Mouse (Mus musculus): ENCODE results near the gene Ptpn14. TPM values are rescaled to one million over a fixed set of nuclear protein-coding genes. Genes with fewer than 3 reads are reported as not detected.

Gene Ptpn14
- polyA plus RNA-seq, 1 experiment = 17.8 TPM

- TF ChIP-seq CTCF (IDR thresholded peaks at IDR 0.05; ENCODE audit: borderline replicate concordance, control insufficient read depth, extremely low read depth, insufficient read depth, low read length, poor library complexity) (no peak), POLR2A (IDR thresholded peaks at IDR 0.05; ENCODE audit: control insufficient read depth, extremely low read depth, insufficient read depth, low read length, poor library complexity) (no peak)
- Histone ChIP-seq H3K4me3 (ENCODE audit: control insufficient read depth, insufficient read depth, low read length) (peak overlapping the region; percentile 21; the same call in 1 of the 2 replicates), H3K27me3 (ENCODE audit: control insufficient read depth, insufficient read depth, low read length) (no peaks in the 10 kb centered on the region), H3K4me1 (replicated peaks; ENCODE audit: control insufficient read depth, insufficient read depth, low read length) (peaks cover 30% of the 10 kb centered on the region), H3K36me3 (ENCODE audit: control insufficient read depth, insufficient read depth, low read length) (no peaks in the 10 kb centered on the region), H3K27ac (ENCODE audit: control insufficient read depth, insufficient read depth, low read length) (peak overlapping the region; percentile 92)
- WGBS = 35% methylated on average over 6 of the region's 6 CpGs
- DNase-seq = no peak
Measured at GRCm38 (mm10) chr1:189866621-189867020, 138.6 kb downstream of the Ptpn14 start.

GRCm38 (mm10) chr1:189867034-189867433 is 139.0 kb downstream of the Ptpn14 start:
- peak overlapping the region; percentile 92 for H3K27ac ChIP-seq (ENCODE audit: control insufficient read depth, insufficient read depth, low read length)
- peaks cover 30% of the 10 kb centered on the region for H3K4me1 ChIP-seq (replicated peaks; ENCODE audit: control insufficient read depth, insufficient read depth, low read length)
- no peak for TF ChIP-seq CTCF (IDR thresholded peaks at IDR 0.05; ENCODE audit: borderline replicate concordance, control insufficient read depth, extremely low read depth, insufficient read depth, low read length, poor library complexity)
- TF ChIP-seq POLR2A (IDR thresholded peaks at IDR 0.05; ENCODE audit: control insufficient read depth, extremely low read depth, insufficient read depth, low read length, poor library complexity) = no peak
- H3K36me3 ChIP-seq (ENCODE audit: control insufficient read depth, insufficient read depth, low read length) = no peaks in the 10 kb centered on the region
- peak; percentile 47 for DNase-seq
- 23% methylated on average over 5 of the region's 5 CpGs for WGBS
- H3K27me3 ChIP-seq (ENCODE audit: control insufficient read depth, insufficient read depth, low read length) = no peaks in the 10 kb centered on the region
- H3K4me3 ChIP-seq (ENCODE audit: control insufficient read depth, insufficient read depth, low read length) = peak overlapping the region; percentile 21; the same call in 1 of the 2 replicates

GRCm38 (mm10) chr1:189867497-189867896 is 139.4 kb downstream of the Ptpn14 start:
- WGBS = 68% methylated on average over 9 of the region's 9 CpGs
- TF ChIP-seq POLR2A (IDR thresholded peaks at IDR 0.05; ENCODE audit: control insufficient read depth, extremely low read depth, insufficient read depth, low read length, poor library complexity) = no peak
- TF ChIP-seq CTCF (IDR thresholded peaks at IDR 0.05; ENCODE audit: borderline replicate concordance, control insufficient read depth, extremely low read depth, insufficient read depth, low read length, poor library complexity) = no peak

GRCm38 (mm10) chr1:189868036-189868435 is 140.0 kb downstream of the Ptpn14 start:
- no peak overlapping the region for H3K4me3 ChIP-seq (ENCODE audit: control insufficient read depth, insufficient read depth, low read length)
- no peak for TF ChIP-seq POLR2A (IDR thresholded peaks at IDR 0.05; ENCODE audit: control insufficient read depth, extremely low read depth, insufficient read depth, low read length, poor library complexity)
- no peak for TF ChIP-seq CTCF (IDR thresholded peaks at IDR 0.05; ENCODE audit: borderline replicate concordance, control insufficient read depth, extremely low read depth, insufficient read depth, low read length, poor library complexity)
- no peak overlapping the region for H3K27ac ChIP-seq (ENCODE audit: control insufficient read depth, insufficient read depth, low read length)
- H3K27me3 ChIP-seq (ENCODE audit: control insufficient read depth, insufficient read depth, low read length) = no peaks in the 10 kb centered on the region
- H3K4me1 ChIP-seq (replicated peaks; ENCODE audit: control insufficient read depth, insufficient read depth, low read length) = peaks cover 30% of the 10 kb centered on the region
- DNase-seq = peak; percentile 27
- H3K36me3 ChIP-seq (ENCODE audit: control insufficient read depth, insufficient read depth, low read length) = no peaks in the 10 kb centered on the region
- WGBS = 90% methylated on average over 10 of the region's 10 CpGs

More at GRCm38 (mm10) chr1:189867497-189867896, 139.4 kb downstream of the Ptpn14 start:
- Histone ChIP-seq H3K27ac (ENCODE audit: control insufficient read depth, insufficient read depth, low read length) (peak overlapping the region; percentile 92), H3K4me3 (ENCODE audit: control insufficient read depth, insufficient read depth, low read length) (no peak overlapping the region), H3K27me3 (ENCODE audit: control insufficient read depth, insufficient read depth, low read length) (no peaks in the 10 kb centered on the region), H3K36me3 (ENCODE audit: control insufficient read depth, insufficient read depth, low read length) (no peaks in the 10 kb centered on the region), H3K4me1 (replicated peaks; ENCODE audit: control insufficient read depth, insufficient read depth, low read length) (peaks cover 30% of the 10 kb centered on the region)
- no peak for DNase-seq

- Histone ChIP-seq H3K4me1 (replicated peaks; ENCODE audit: control insufficient read depth, insufficient read depth, low read length) (peaks cover 30% of the 10 kb centered on the region), H3K4me3 (ENCODE audit: control insufficient read depth, insufficient read depth, low read length) (no peak overlapping the region), H3K36me3 (ENCODE audit: control insufficient read depth, insufficient read depth, low read length) (no peaks in the 10 kb centered on the region), H3K27me3 (ENCODE audit: control insufficient read depth, insufficient read depth, low read length) (no peaks in the 10 kb centered on the region), H3K27ac (ENCODE audit: control insufficient read depth, insufficient read depth, low read length) (no peak overlapping the region)
- no peak for TF ChIP-seq POLR2A (IDR thresholded peaks at IDR 0.05; ENCODE audit: control insufficient read depth, extremely low read depth, insufficient read depth, low read length, poor library complexity)
- peak; percentile 58; the same call in 1 of the 2 replicates for TF ChIP-seq CTCF (IDR thresholded peaks at IDR 0.05; ENCODE audit: borderline replicate concordance, control insufficient read depth, extremely low read depth, insufficient read depth, low read length, poor library complexity)
- 95% methylated on average over 18 of the region's 18 CpGs for WGBS
- DNase-seq = peak; percentile 24
Measured at GRCm38 (mm10) chr1:189869651-189870270, 141.7 kb downstream of the Ptpn14 start.

- Histone ChIP-seq H3K4me1 (replicated peaks; ENCODE audit: control insufficient read depth, insufficient read depth, low read length) (peaks cover 25% of the 10 kb centered on the region), H3K27ac (ENCODE audit: control insufficient read depth, insufficient read depth, low read length) (no peak overlapping the region), H3K27me3 (ENCODE audit: control insufficient read depth, insufficient read depth, low read length) (no peaks in the 10 kb centered on the region), H3K36me3 (ENCODE audit: control insufficient read depth, insufficient read depth, low read length) (no peaks in the 10 kb centered on the region), H3K4me3 (ENCODE audit: control insufficient read depth, insufficient read depth, low read length) (no peak overlapping the region)
- no peak for DNase-seq
- TF ChIP-seq POLR2A (IDR thresholded peaks at IDR 0.05; ENCODE audit: control insufficient read depth, extremely low read depth, insufficient read depth, low read length, poor library complexity) (no peak), CTCF (IDR thresholded peaks at IDR 0.05; ENCODE audit: borderline replicate concordance, control insufficient read depth, extremely low read depth, insufficient read depth, low read length, poor library complexity) (no peak)
- WGBS = 93% methylated on average over 8 of the region's 8 CpGs
Measured at GRCm38 (mm10) chr1:189870539-189870938, 142.5 kb downstream of the Ptpn14 start.

Measured in thymus, adult 2 months (tissue).